Mouse (Mus musculus): ENCODE results near the gene 2310022A10Rik. TPM values are rescaled to one million over a fixed set of nuclear protein-coding genes. Genes with fewer than 3 reads are reported as not detected.
A peak's percentile ranks its signal among the peaks of the same experiment; 100 is the strongest.

The 2310022A10Rik gene
- polyA plus RNA-seq, 1 experiment from 2014 or later: 38.9 TPM

DNA sequence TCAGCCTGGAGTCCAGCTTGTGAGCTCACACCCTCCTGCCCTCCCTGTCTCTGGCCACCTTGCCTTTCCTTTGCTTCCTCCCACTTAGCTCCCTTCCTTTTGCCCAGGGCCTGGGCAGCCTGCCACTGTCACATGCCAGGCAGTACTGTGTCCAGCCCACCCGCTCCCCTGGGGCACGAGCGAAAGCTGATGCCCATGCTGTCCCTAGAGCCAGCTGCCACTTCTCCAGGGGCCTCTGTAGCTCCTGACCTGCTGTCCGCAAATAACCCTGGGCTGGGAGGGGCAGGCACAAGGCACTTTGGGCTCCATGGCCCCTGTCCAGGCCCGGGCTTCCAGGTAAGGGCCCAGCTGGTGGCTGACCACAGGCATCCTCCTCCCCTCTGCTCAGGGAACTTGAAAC lies 54.5 kb downstream of the 2310022A10Rik start:
- Histone ChIP-seq H3K27ac (replicated peaks) (peak overlapping the region; percentile 36; the same call in 1 of the 2 replicates), H3K4me1 (peaks cover 50% of the 10 kb centered on the region), H3K4me2 (replicated peaks) (no peak overlapping the region), H3K27me3 (no peaks in the 10 kb centered on the region), H3K9ac (replicated peaks) (no peak overlapping the region), H3K36me3 (peaks cover 19% of the 10 kb centered on the region), H3K9me3 (no peaks in the 10 kb centered on the region), H3K4me3 (no peak overlapping the region)
- ATAC-seq (replicated peaks): no peak
- 66% methylated on average over 5 of the region's 5 CpGs for WGBS

DNA sequence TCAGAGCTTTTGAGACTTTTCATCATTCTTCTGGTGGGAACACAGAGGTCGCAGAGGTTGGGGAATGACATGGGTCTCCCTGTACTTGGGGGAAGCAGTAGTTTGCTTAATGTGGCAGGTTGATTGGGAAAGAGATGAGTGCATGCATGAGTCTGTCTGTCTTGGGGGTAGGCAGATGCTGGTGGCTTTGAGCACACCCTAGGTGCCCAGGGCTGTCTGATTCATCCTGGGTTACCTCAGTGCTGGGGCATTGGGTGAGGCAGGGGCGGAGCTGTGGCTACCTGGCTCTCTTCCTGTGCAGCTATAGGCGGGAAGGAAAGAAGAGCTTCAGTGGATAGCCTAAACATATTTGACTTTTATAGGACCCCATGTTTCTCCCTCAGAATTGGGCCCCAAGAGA lies 55.1 kb downstream of the 2310022A10Rik start:
- peaks cover 19% of the 10 kb centered on the region for H3K36me3 ChIP-seq
- no peak overlapping the region for H3K9ac ChIP-seq (replicated peaks)
- no peak overlapping the region for H3K4me3 ChIP-seq
- no peaks in the 10 kb centered on the region for H3K27me3 ChIP-seq
- peaks cover 50% of the 10 kb centered on the region for H3K4me1 ChIP-seq
- WGBS: 88% methylated on average over 3 of the region's 3 CpGs
- no peak for ATAC-seq (replicated peaks)
- 0 out of 2 replicates have a peak overlapping the region, but pooled peaks have one; percentile 36 for H3K27ac ChIP-seq (replicated peaks)
- H3K4me2 ChIP-seq (replicated peaks): no peak overlapping the region
- H3K9me3 ChIP-seq: no peaks in the 10 kb centered on the region

- Histone ChIP-seq H3K4me2 (replicated peaks) (no peak overlapping the region), H3K9ac (replicated peaks) (no peak overlapping the region), H3K27ac (replicated peaks) (no peak overlapping the region), H3K4me1 (peaks cover 55% of the 10 kb centered on the region), H3K27me3 (no peaks in the 10 kb centered on the region), H3K36me3 (peaks cover 19% of the 10 kb centered on the region), H3K4me3 (no peak overlapping the region), H3K9me3 (no peaks in the 10 kb centered on the region)
- ATAC-seq (replicated peaks): no peak
- WGBS: 95% methylated on average over 4 of the region's 4 CpGs
These were observed 56.3 kb downstream of the 2310022A10Rik start for GRCm38 (mm10) chr7:27609285-27609684.

DNA sequence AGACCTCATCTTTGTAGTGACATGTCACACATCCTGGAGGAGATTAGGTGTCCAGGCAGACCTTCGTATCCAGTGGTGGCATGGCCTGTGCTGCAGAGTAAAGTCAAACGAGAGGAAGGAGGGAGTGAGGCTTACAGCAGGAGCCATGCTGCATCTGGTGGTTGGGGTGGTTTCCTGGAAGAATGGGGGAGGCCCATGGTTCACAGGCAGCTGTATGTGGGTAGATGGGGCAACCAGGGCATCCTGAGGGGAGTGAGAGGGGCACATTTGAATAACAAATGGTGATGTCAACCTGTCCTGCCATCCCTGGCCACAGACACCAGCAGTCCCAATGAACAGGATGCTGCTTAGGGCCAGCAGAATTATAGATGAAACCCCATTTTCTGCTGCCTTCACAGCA lies 56.7 kb downstream of the 2310022A10Rik start:
- H3K9me3 ChIP-seq: no peaks in the 10 kb centered on the region
- H3K4me3 ChIP-seq: no peak overlapping the region
- peaks cover 19% of the 10 kb centered on the region for H3K36me3 ChIP-seq
- WGBS: 92% methylated on average over 2 of the region's 2 CpGs
- H3K4me2 ChIP-seq (replicated peaks): no peak overlapping the region
- no peaks in the 10 kb centered on the region for H3K27me3 ChIP-seq
- peaks cover 55% of the 10 kb centered on the region for H3K4me1 ChIP-seq
- no peak overlapping the region for H3K27ac ChIP-seq (replicated peaks)
- ATAC-seq (replicated peaks): no peak
- H3K9ac ChIP-seq (replicated peaks): no peak overlapping the region

DNA sequence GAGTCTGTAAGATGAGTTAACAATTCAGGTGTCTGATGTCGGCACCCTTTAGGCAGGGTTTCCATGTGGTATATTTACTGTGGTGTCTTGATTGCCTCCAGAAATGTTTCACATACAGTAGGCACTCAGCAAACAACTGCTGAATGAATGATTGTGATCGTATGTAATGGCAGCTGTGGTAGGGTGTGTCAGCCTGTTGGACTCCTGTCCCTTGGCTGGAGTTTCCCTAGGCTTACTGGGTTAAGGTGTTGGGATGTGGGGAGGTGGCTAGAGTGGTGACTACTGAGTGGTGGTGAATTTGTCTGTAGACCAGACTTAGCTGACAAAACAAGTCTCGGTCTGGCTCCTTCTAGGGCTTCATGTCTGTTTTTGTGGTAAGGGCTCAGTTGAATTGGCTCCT lies 57.3 kb downstream of the 2310022A10Rik start:
- peaks cover 19% of the 10 kb centered on the region for H3K36me3 ChIP-seq
- no peak for ATAC-seq (replicated peaks)
- H3K4me1 ChIP-seq: peaks cover 52% of the 10 kb centered on the region
- H3K27ac ChIP-seq (replicated peaks): peak overlapping the region; percentile 64
- no peak overlapping the region for H3K4me2 ChIP-seq (replicated peaks)
- no peaks in the 10 kb centered on the region for H3K27me3 ChIP-seq
- no peaks in the 10 kb centered on the region for H3K9me3 ChIP-seq
- no peak overlapping the region for H3K9ac ChIP-seq (replicated peaks)
- 90% methylated on average over 3 of the region's 3 CpGs for WGBS
- H3K4me3 ChIP-seq: no peak overlapping the region

DNA sequence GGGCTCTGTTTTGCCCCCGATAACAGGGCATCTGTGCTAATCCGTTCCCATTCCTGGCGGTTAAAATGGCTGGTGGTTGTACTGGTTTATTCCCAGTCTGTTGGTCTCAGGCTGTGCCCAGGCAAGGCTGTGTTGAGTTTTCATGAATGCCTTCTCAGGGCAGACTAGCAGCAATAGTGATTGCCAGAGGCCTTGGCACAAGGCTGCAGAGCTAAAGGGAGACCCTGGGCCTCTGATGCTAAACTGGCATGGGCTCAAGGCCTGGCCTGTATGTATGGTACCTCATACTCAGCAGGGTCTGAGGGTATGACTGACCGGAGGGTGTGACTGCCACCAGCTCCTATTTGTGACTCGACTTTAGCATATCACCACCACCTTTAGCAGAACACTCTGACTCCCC lies 57.8 kb downstream of the 2310022A10Rik start:
- H3K27me3 ChIP-seq: no peaks in the 10 kb centered on the region
- H3K4me1 ChIP-seq: peaks cover 47% of the 10 kb centered on the region
- WGBS: 86% methylated on average over 5 of the region's 5 CpGs
- H3K9me3 ChIP-seq: no peaks in the 10 kb centered on the region
- no peak overlapping the region for H3K4me3 ChIP-seq
- no peak for ATAC-seq (replicated peaks)
- H3K27ac ChIP-seq (replicated peaks): peak overlapping the region; percentile 64
- H3K36me3 ChIP-seq: peaks cover 19% of the 10 kb centered on the region
- H3K9ac ChIP-seq (replicated peaks): no peak overlapping the region
- H3K4me2 ChIP-seq (replicated peaks): no peak overlapping the region

DNA sequence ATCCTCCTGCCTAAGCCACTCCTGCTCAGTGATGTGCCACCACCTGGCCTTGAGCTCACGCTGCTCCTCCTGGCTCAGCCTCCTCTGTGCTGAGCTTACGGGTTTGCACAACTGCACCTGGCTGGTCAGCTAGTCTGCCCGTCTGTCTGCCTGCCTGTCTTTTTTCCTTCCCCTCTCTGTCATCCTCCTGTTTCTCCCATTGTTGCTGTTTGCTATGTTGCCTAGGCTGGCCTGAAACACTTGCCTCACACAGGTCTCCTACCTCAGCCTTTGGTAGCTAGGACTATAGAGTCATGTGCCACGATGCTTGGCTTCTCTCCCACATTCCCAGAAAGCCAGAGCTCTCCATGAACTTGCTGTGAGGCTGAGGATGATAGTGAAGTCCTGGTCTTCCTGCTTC lies 59.9 kb downstream of the 2310022A10Rik start:
- no peak overlapping the region for H3K4me2 ChIP-seq (replicated peaks)
- peaks cover 33% of the 10 kb centered on the region for H3K36me3 ChIP-seq
- 51% methylated on average over 4 of the region's 4 CpGs for WGBS
- no peak overlapping the region; the same call in 1 of the 2 replicates for H3K9ac ChIP-seq (replicated peaks)
- H3K4me3 ChIP-seq: no peak overlapping the region
- peaks cover 29% of the 10 kb centered on the region for H3K4me1 ChIP-seq
- no peaks in the 10 kb centered on the region for H3K9me3 ChIP-seq
- ATAC-seq (replicated peaks): 0 out of 2 replicates have a peak, but pooled peaks have one; percentile 5
- H3K27me3 ChIP-seq: no peaks in the 10 kb centered on the region
- peak overlapping the region; percentile 86 for H3K27ac ChIP-seq (replicated peaks)

- peaks cover 39% of the 10 kb centered on the region for H3K36me3 ChIP-seq
- peak; percentile 75 for ATAC-seq (replicated peaks)
- H3K9me3 ChIP-seq: no peaks in the 10 kb centered on the region
- H3K9ac ChIP-seq (replicated peaks): no peak overlapping the region
- H3K27ac ChIP-seq (replicated peaks): peak overlapping the region; percentile 86
- no peak overlapping the region for H3K4me3 ChIP-seq
- H3K27me3 ChIP-seq: no peaks in the 10 kb centered on the region
- peak overlapping the region; percentile 8; the same call in 1 of the 2 replicates for H3K4me2 ChIP-seq (replicated peaks)
- WGBS: 21% methylated on average over 8 of the region's 8 CpGs
- H3K4me1 ChIP-seq: peaks cover 29% of the 10 kb centered on the region
These were observed 60.9 kb downstream of the 2310022A10Rik start for GRCm38 (mm10) chr7:27613751-27614499.

GRCm38 (mm10) chr7:27621028-27621427 lies 68.0 kb downstream of the 2310022A10Rik start:
- Histone ChIP-seq H3K36me3 (peaks cover 68% of the 10 kb centered on the region), H3K4me1 (no peaks in the 10 kb centered on the region), H3K9me3 (no peaks in the 10 kb centered on the region), H3K4me2 (replicated peaks) (no peak overlapping the region), H3K27ac (replicated peaks) (no peak overlapping the region), H3K9ac (replicated peaks) (no peak overlapping the region), H3K4me3 (no peak overlapping the region), H3K27me3 (no peaks in the 10 kb centered on the region)
- 76% methylated on average over 6 of the region's 6 CpGs for WGBS
- no peak for ATAC-seq (replicated peaks)

DNA sequence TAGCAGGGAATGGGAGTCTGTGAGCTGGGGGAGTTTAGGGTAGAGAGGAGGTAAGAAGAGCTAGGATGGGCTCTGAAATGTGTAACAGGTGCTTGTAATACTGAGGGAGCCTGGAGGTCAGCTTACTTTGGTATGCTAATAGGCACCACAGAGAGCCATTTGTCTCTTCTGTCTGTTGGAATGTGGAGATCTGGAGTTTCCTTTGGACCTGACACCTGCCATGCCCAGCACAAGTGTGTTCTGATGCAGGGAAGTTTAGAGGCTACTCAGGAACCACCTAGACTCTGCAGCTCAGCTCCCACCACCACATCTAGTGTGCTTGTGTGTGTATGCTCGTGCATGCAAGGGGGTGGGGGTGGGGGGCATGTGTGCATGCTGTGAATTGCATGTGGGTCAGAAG lies 69.2 kb downstream of the 2310022A10Rik start:
- H3K9me3 ChIP-seq: no peaks in the 10 kb centered on the region
- H3K27ac ChIP-seq (replicated peaks): no peak overlapping the region
- WGBS: 81% methylated on average over 1 of the region's 1 CpGs
- peaks cover 67% of the 10 kb centered on the region for H3K36me3 ChIP-seq
- no peak overlapping the region for H3K4me3 ChIP-seq
- no peaks in the 10 kb centered on the region for H3K4me1 ChIP-seq
- H3K27me3 ChIP-seq: no peaks in the 10 kb centered on the region
- no peak overlapping the region for H3K4me2 ChIP-seq (replicated peaks)
- ATAC-seq (replicated peaks): no peak
- H3K9ac ChIP-seq (replicated peaks): no peak overlapping the region

DNA sequence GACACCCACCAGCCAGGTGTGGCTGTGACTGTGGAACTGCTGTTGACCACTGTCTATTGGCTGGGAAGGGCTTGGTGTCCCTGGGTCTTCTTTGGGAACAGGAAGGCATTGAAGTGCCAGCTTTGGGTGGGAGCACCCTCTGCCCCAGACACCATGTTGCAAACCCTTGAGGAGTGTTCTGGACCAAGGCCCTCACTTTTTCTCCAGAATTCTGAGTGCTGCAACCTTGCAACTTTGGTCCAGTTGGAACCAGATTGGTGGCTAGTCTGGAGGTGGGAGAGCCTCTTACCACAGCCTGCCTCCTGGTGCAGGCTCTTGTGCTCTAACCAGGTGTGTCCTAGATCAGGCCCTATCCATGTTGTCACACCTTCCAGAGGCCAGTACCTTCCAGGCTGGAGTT lies 71.9 kb downstream of the 2310022A10Rik start:
- H3K27ac ChIP-seq (replicated peaks): no peak overlapping the region
- H3K9me3 ChIP-seq: no peaks in the 10 kb centered on the region
- H3K4me3 ChIP-seq: no peak overlapping the region
- peaks cover 68% of the 10 kb centered on the region for H3K36me3 ChIP-seq
- H3K9ac ChIP-seq (replicated peaks): no peak overlapping the region
- no peaks in the 10 kb centered on the region for H3K4me1 ChIP-seq
- no peak overlapping the region for H3K4me2 ChIP-seq (replicated peaks)
- ATAC-seq (replicated peaks): no peak
- no peaks in the 10 kb centered on the region for H3K27me3 ChIP-seq

DNA sequence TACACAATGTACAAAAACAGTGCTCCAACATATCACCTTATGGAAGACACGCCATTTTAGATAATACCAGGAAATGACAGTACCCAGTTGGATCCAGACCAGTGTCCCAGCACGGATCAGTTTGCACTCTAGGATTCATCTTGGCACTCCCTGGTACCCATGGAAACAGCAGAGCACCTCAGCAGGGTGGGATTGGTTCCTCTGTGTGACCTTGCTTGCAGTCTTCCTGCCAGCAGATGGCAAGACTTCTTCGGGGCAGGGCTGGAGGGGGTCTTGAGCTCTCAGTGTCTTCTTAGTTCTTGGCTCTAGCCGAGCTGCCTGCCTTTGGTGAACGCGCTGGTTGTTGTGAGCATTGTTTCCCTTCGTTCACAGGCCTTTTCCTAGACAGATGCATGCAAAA lies 74.7 kb downstream of the 2310022A10Rik start:
- Histone ChIP-seq H3K4me2 (replicated peaks) (no peak overlapping the region), H3K9me3 (no peaks in the 10 kb centered on the region), H3K4me1 (0 out of 2 replicates have a peak, but pooled peaks cover 7% of the 10 kb centered on the region), H3K4me3 (no peak overlapping the region), H3K36me3 (peaks cover 68% of the 10 kb centered on the region), H3K27me3 (no peaks in the 10 kb centered on the region), H3K27ac (replicated peaks) (no peak overlapping the region), H3K9ac (replicated peaks) (no peak overlapping the region)
- no peak for ATAC-seq (replicated peaks)
- WGBS: 81% methylated on average over 7 of the region's 7 CpGs

GRCm38 (mm10) chr7:27628190-27628589 lies 75.2 kb downstream of the 2310022A10Rik start:
- WGBS: 97% methylated on average over 6 of the region's 6 CpGs
- H3K4me2 ChIP-seq (replicated peaks): no peak overlapping the region
- H3K4me3 ChIP-seq: no peak overlapping the region
- H3K4me1 ChIP-seq: 0 out of 2 replicates have a peak, but pooled peaks cover 7% of the 10 kb centered on the region
- no peak for ATAC-seq (replicated peaks)
- H3K36me3 ChIP-seq: peaks cover 73% of the 10 kb centered on the region
- H3K9me3 ChIP-seq: no peaks in the 10 kb centered on the region
- no peak overlapping the region for H3K9ac ChIP-seq (replicated peaks)
- no peak overlapping the region for H3K27ac ChIP-seq (replicated peaks)
- no peaks in the 10 kb centered on the region for H3K27me3 ChIP-seq

All from forebrain, embryonic 15.5 days (tissue).